Mouse (Mus musculus) olfactory bulb, adult 2 months (tissue): ENCODE measurements around the gene Dmac2. TPM values are rescaled to one million over a fixed set of nuclear protein-coding genes. Genes with fewer than 3 reads are reported as not detected.

Experiments used
- H3K27ac ChIP-seq: fragments of 200-500 bp; 2 replicates; pipeline ENCODE4 v1.5.1; 2012; ENCODE audit warnings: low read depth, low read length; ENCODE audit not compliant: insufficient read depth
- H3K4me1 ChIP-seq: fragments of 200-500 bp; 2 replicates; pipeline ENCODE4 v1.6.1; 2012; ENCODE audit warnings: low read length; ENCODE audit not compliant: control insufficient read depth, insufficient read depth
- H3K4me3 ChIP-seq: fragments of 200-500 bp; 2 replicates; pipeline ENCODE4 v1.5.1; 2012; ENCODE audit warnings: mild to moderate bottlenecking, low read depth, low read length, moderate library complexity; ENCODE audit not compliant: insufficient read depth
- CTCF ChIP-seq: fragments of 200-500 bp; IDR thresholded peaks from 2 replicates; pipeline ENCODE4 v1.5.1; 2012; ENCODE audit warnings: low read depth, mild to moderate bottlenecking, low read length, moderate library complexity; ENCODE audit not compliant: insufficient read depth
- POLR2A ChIP-seq: fragments of 200-500 bp; IDR thresholded peaks from 2 replicates; pipeline ENCODE4 v1.6.1; 2012; ENCODE audit warnings: mild to moderate bottlenecking, low read depth, low read length, moderate library complexity; ENCODE audit not compliant: insufficient read depth
- WGBS: fragments of 180-500 bp; shearing (Covaris S2); methylation state at CpG from one replicate; pipeline ENCODE4 v1.1.7; 2018; 5-methylcytosine and 5-hydroxymethylcytosine counted together
- polyA plus RNA-seq: library from polyadenylated mRNA; stranded (reverse); fragments of >200 nt; gene quantifications from 2 replicates; pipeline ENCODE4 v1.2.4, GENCODE M21; 2012; ENCODE audit warnings: low replicate concordance; ENCODE audit not compliant: missing spikeins, insufficient read depth, insufficient read length

The Dmac2 gene
- polyA plus RNA-seq, 1 experiment = not detected

GRCm38 (mm10) chr7:25639754-25640153 is 20.5 kb downstream of the Dmac2 start:
- no peak for TF ChIP-seq CTCF
- TF ChIP-seq POLR2A = no peak
- 90% methylated on average over 4 of the region's 4 CpGs for WGBS
- Histone ChIP-seq H3K4me1 (no peaks in the 10 kb centered on the region), H3K4me3 (no peak overlapping the region), H3K27ac (no peak overlapping the region)

- WGBS = 69% methylated on average over 10 of the region's 10 CpGs
- Histone ChIP-seq H3K27ac (no peak overlapping the region), H3K4me3 (no peak overlapping the region), H3K4me1 (peaks cover 7% of the 10 kb centered on the region; the same call in 1 of the 2 replicates)
- TF ChIP-seq CTCF (no peak), POLR2A (no peak)
These were observed 24.9 kb downstream of the Dmac2 start for GRCm38 (mm10) chr7:25644136-25644535.

- no peak overlapping the region for H3K27ac ChIP-seq
- peaks cover 9% of the 10 kb centered on the region for H3K4me1 ChIP-seq
- 60% methylated on average over 4 of the region's 4 CpGs for WGBS
- H3K4me3 ChIP-seq = no peak overlapping the region
- TF ChIP-seq CTCF (no peak), POLR2A (no peak)
These were observed 25.4 kb downstream of the Dmac2 start for GRCm38 (mm10) chr7:25644631-25645030.

- H3K4me1 ChIP-seq = peaks cover 9% of the 10 kb centered on the region
- H3K27ac ChIP-seq = no peak overlapping the region
- 40% methylated on average over 14 of the region's 14 CpGs for WGBS
- H3K4me3 ChIP-seq = no peak overlapping the region
- TF ChIP-seq POLR2A = no peak
- no peak for TF ChIP-seq CTCF
These were observed 25.9 kb downstream of the Dmac2 start for GRCm38 (mm10) chr7:25645074-25645473.

- peaks cover 9% of the 10 kb centered on the region for H3K4me1 ChIP-seq
- H3K4me3 ChIP-seq = no peak overlapping the region
- no peak for TF ChIP-seq CTCF
- TF ChIP-seq POLR2A = no peak
- 60% methylated on average over 5 of the region's 5 CpGs for WGBS
- H3K27ac ChIP-seq = no peak overlapping the region
These were observed 28.4 kb downstream of the Dmac2 start for GRCm38 (mm10) chr7:25647574-25648123.

GRCm38 (mm10) chr7:25649839-25650238 is 30.6 kb downstream of the Dmac2 start:
- H3K4me3 ChIP-seq = no peak overlapping the region
- no peak for TF ChIP-seq POLR2A
- no peak for TF ChIP-seq CTCF
- peaks cover 11% of the 10 kb centered on the region for H3K4me1 ChIP-seq
- WGBS = 69% methylated on average over 5 of the region's 5 CpGs
- H3K27ac ChIP-seq = no peak overlapping the region

GRCm38 (mm10) chr7:25651281-25651680 is 32.1 kb downstream of the Dmac2 start:
- peaks cover 14% of the 10 kb centered on the region for H3K4me1 ChIP-seq
- WGBS = 88% methylated on average over 8 of the region's 8 CpGs

GRCm38 (mm10) chr7:25652244-25652759 is 33.1 kb downstream of the Dmac2 start:
- no peak overlapping the region for H3K4me3 ChIP-seq
- peaks cover 22% of the 10 kb centered on the region for H3K4me1 ChIP-seq
- no peak overlapping the region for H3K27ac ChIP-seq
- 92% methylated on average over 12 of the region's 12 CpGs for WGBS
- TF ChIP-seq POLR2A = no peak
- no peak for TF ChIP-seq CTCF

More at GRCm38 (mm10) chr7:25651281-25651680, 32.1 kb downstream of the Dmac2 start:
- no peak overlapping the region for H3K27ac ChIP-seq
- no peak overlapping the region for H3K4me3 ChIP-seq
- TF ChIP-seq POLR2A = no peak

- WGBS = 74% methylated on average over 11 of the region's 11 CpGs
- TF ChIP-seq POLR2A = no peak
- no peak for TF ChIP-seq CTCF
- Histone ChIP-seq H3K4me1 (peaks cover 16% of the 10 kb centered on the region), H3K4me3 (no peak overlapping the region), H3K27ac (no peak overlapping the region)
These were observed 36.6 kb downstream of the Dmac2 start for GRCm38 (mm10) chr7:25655601-25656428.
